Mouse (Mus musculus) cortical plate, adult 2 months (tissue): ENCODE results near the gene Unc13a.

ENCODE experiments used
- CTCF ChIP-seq: fragments of 200-500 bp; IDR thresholded peaks from 2 replicates; pipeline ENCODE4 v1.5.1; 2011; ENCODE audit warnings: mild to moderate bottlenecking, control low read depth, low read length; ENCODE audit not compliant: insufficient read depth; ENCODE audit errors: extremely low read depth
- POLR2A ChIP-seq: fragments of 200-500 bp; IDR thresholded peaks from 2 replicates; pipeline ENCODE4 v1.6.1; 2011; ENCODE audit warnings: mild to moderate bottlenecking, low read length, control low read depth; ENCODE audit not compliant: insufficient read depth; ENCODE audit errors: extremely low read depth

DNA sequence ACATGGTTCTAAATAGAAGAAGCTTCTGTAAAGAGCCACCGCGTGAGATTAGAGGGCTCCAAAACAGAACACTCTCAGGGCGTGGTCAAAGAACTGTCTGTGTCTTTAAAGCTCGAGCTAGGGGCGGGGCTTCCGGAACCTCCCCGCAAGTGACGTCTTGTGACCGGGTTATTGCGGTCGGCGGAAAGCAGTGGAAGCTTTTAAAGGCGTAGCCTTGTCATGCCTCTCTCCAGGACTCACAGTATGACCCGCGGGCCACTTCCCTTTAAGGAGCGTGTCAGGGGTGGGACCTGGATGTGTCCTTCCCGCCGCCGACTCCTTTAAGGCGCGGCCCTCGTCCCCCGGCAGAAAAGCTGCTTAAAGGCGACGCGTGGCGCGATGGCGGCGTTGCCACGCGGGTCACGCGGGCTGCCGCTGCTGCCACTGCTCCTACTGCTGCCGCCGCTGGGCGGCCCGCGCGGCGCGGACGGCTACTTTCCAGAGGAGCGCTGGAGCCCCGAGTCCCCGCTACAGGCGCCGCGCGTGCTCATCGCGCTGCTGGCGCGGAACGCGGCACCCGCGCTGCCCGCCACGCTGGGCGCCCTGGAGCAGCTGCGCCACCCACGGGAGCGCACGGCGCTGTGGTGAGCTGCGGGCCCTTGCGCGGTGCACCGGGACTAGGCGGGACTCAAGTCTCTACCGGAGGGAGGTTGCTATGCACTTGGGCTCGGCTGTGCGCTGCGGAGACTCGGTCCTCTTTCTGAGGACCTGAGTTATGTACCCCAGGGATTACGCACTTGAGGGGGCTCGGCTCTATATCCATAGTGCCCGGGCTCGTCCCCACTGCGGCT, 60.5 kb downstream of the Unc13a start, which contains the start of gene Colgalt1:
- TF ChIP-seq CTCF (no peak), POLR2A (peak; percentile 42)
